Mouse (Mus musculus): ENCODE results near the gene Gnat1.

Gnat1 gene

GRCm38 (mm10) chr9:107675671-107676301 lies 3.7 kb downstream of the Gnat1 start:
- DNase-seq (ENCODE audit: low spot score): peak; percentile 62

- no peak for DNase-seq (ENCODE audit: low spot score)
These were observed 4.7 kb downstream of the Gnat1 start for GRCm38 (mm10) chr9:107674609-107675429.

- DNase-seq (ENCODE audit: low spot score): no peak
These were observed 9.3 kb downstream of the Gnat1 start for GRCm38 (mm10) chr9:107670259-107670658.

- DNase-seq (ENCODE audit: low spot score): no peak
These were observed 10.0 kb downstream of the Gnat1 start, which contains the start of gene Slc38a3 for GRCm38 (mm10) chr9:107669480-107669945. Gene Slc38a3 (minus strand): TSS chr9:107669530.

GRCm38 (mm10) chr9:107668916-107669315 lies 10.6 kb downstream of the Gnat1 start:
- no peak for DNase-seq (ENCODE audit: low spot score)

GRCm38 (mm10) chr9:107668011-107668410 lies 11.5 kb downstream of the Gnat1 start:
- no peak for DNase-seq (ENCODE audit: low spot score)

GRCm38 (mm10) chr9:107667219-107667618 lies 12.3 kb downstream of the Gnat1 start:
- peak; percentile 44 for DNase-seq (ENCODE audit: low spot score)

GRCm38 (mm10) chr9:107666751-107667205 lies 12.7 kb downstream of the Gnat1 start:
- no peak for DNase-seq (ENCODE audit: low spot score)

GRCm38 (mm10) chr9:107665308-107665707 lies 14.2 kb downstream of the Gnat1 start:
- DNase-seq (ENCODE audit: low spot score): no peak

GRCm38 (mm10) chr9:107663525-107663924 lies 16.0 kb downstream of the Gnat1 start:
- no peak for DNase-seq (ENCODE audit: low spot score)

GRCm38 (mm10) chr9:107662342-107662741 lies 17.2 kb downstream of the Gnat1 start:
- DNase-seq (ENCODE audit: low spot score): no peak

- DNase-seq (ENCODE audit: low spot score): no peak
These were observed 18.7 kb downstream of the Gnat1 start for GRCm38 (mm10) chr9:107660777-107661176.

- no peak for DNase-seq (ENCODE audit: low spot score)
These were observed 19.6 kb downstream of the Gnat1 start for GRCm38 (mm10) chr9:107659961-107660360.

- DNase-seq (ENCODE audit: low spot score): no peak
These were observed 20.0 kb downstream of the Gnat1 start for GRCm38 (mm10) chr9:107659551-107659950.

- DNase-seq (ENCODE audit: low spot score): no peak
These were observed 21.4 kb downstream of the Gnat1 start for GRCm38 (mm10) chr9:107658096-107658495.

- DNase-seq (ENCODE audit: low spot score): no peak
These were observed 22.4 kb downstream of the Gnat1 start for GRCm38 (mm10) chr9:107657144-107657543.

GRCm38 (mm10) chr9:107654585-107654984 lies 24.9 kb downstream of the Gnat1 start:
- DNase-seq (ENCODE audit: low spot score): no peak

- DNase-seq (ENCODE audit: low spot score): no peak
These were observed 26.0 kb downstream of the Gnat1 start for GRCm38 (mm10) chr9:107653474-107653873.

- DNase-seq (ENCODE audit: low spot score): no peak
These were observed 28.6 kb downstream of the Gnat1 start for GRCm38 (mm10) chr9:107650708-107651481.

GRCm38 (mm10) chr9:107650225-107650624 lies 29.3 kb downstream of the Gnat1 start:
- DNase-seq (ENCODE audit: low spot score): no peak

GRCm38 (mm10) chr9:107648767-107649166 lies 30.7 kb downstream of the Gnat1 start:
- no peak for DNase-seq (ENCODE audit: low spot score)

- no peak for DNase-seq (ENCODE audit: low spot score)
These were observed 32.5 kb downstream of the Gnat1 start for GRCm38 (mm10) chr9:107646975-107647374.

All from testis, postnatal 14 days (tissue).